Mouse (Mus musculus): ENCODE results near the gene Wnk2. TPM values are rescaled to one million over a fixed set of nuclear protein-coding genes. Genes with fewer than 3 reads are reported as not detected.
A peak's percentile ranks its signal among the peaks of the same experiment; 100 is the strongest.
"Not testable (repeated sequence)": the region's sequence is repeated elsewhere in the genome, so short reads cannot be mapped to it uniquely, and the experiment has no call there.

Gene Wnk2
- polyA plus RNA-seq, 1 experiment from 2014 or later, result 20.8 TPM

DNA sequence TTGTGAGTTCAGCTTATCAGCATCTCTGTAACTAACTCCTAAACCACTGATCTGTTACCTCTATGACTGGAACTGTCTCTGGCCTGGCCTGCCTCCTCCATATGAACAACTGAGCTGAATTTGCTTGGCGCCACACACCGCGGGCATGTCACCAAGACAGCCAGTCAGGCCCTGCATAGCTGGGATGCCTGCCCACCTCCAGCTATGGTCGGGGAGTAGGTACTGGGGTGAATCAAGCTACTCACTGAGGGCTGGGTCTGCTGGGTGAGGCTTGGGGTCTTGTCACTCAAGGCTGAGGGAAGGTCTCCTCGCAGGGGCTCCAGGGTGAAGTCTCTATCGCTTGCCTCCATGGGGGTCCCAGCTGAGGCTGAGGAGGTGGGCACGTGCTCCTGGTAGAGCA, 87.4 kb downstream of the Wnk2 start:
- Histone ChIP-seq H3K4me3 (ENCODE audit: low read depth, low read length) (no peak overlapping the region), H3K9me3 (replicated peaks; ENCODE audit: control insufficient read depth, low read length, poor library complexity, severe bottlenecking) (no peaks in the 10 kb centered on the region), H3K27me3 (ENCODE audit: control insufficient read depth, insufficient read depth, low read depth, low read length) (no peaks in the 10 kb centered on the region), H3K4me1 (ENCODE audit: control insufficient read depth, insufficient read depth, low read length) (no peaks in the 10 kb centered on the region), H3K4me2 (ENCODE audit: low read length) (no peak overlapping the region), H3K9ac (ENCODE audit: low read depth, low read length) (no peak overlapping the region), H3K36me3 (ENCODE audit: control insufficient read depth, insufficient read depth, low read length) (peaks cover 52% of the 10 kb centered on the region), H3K27ac (ENCODE audit: low read length) (no peak overlapping the region)
- no peak for ATAC-seq
- 90% methylated on average over 7 of the region's 7 CpGs for WGBS

DNA sequence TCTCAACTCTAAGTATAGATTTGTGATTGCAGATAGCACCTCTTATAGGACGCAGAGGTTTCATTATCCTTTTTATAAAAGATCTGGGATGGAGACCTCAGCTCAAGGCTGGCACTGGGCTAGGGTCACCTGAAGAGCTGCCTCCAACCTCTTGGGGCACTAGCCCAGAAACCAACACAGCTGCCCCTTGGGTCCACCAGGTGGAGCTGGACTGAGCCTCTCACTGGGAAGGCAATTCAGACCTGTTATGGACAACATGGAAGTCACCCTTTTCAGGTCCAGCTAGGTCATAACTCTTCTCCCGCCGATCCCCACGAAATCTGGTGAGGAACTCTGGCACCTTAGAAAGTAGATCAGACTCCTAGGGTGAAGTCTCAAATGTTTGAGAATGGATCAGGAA, 89.3 kb downstream of the Wnk2 start:
- H3K36me3 ChIP-seq (ENCODE audit: control insufficient read depth, insufficient read depth, low read length), result peaks cover 48% of the 10 kb centered on the region
- WGBS, result 88% methylated on average over 4 of the region's 4 CpGs
- H3K4me3 ChIP-seq (ENCODE audit: low read depth, low read length), result no peak overlapping the region
- H3K4me2 ChIP-seq (ENCODE audit: low read length), result no peak overlapping the region
- no peak overlapping the region for H3K9ac ChIP-seq (ENCODE audit: low read depth, low read length)
- H3K27me3 ChIP-seq (ENCODE audit: control insufficient read depth, insufficient read depth, low read depth, low read length), result no peaks in the 10 kb centered on the region
- no peak overlapping the region for H3K27ac ChIP-seq (ENCODE audit: low read length)
- no peaks in the 10 kb centered on the region for H3K9me3 ChIP-seq (replicated peaks; ENCODE audit: control insufficient read depth, low read length, poor library complexity, severe bottlenecking)
- no peak for ATAC-seq
- no peaks in the 10 kb centered on the region for H3K4me1 ChIP-seq (ENCODE audit: control insufficient read depth, insufficient read depth, low read length)

DNA sequence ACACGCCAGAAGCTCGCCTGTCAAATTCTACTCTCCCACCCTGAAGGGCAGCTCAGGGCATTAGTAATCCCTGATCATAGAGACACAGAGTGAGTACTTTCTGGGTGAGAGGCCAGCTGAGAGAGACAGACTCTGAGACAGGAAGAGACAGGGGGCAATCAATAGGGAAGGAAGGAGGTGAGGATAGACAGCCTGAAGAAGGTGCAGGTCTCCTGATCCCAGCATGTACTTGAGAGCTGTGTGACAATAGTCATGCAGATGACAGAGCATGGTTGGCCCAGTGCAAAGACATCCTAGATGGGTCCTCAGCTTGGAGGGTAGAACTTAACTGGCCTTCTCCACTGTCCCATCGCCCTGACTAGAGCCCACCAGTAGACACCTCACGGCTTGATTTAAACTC, 91.5 kb downstream of the Wnk2 start:
- no peaks in the 10 kb centered on the region for H3K4me1 ChIP-seq (ENCODE audit: control insufficient read depth, insufficient read depth, low read length)
- WGBS, result 91% methylated on average over 4 of the region's 4 CpGs
- H3K4me2 ChIP-seq (ENCODE audit: low read length), result no peak overlapping the region
- H3K27ac ChIP-seq (ENCODE audit: low read length), result no peak overlapping the region
- H3K4me3 ChIP-seq (ENCODE audit: low read depth, low read length), result no peak overlapping the region
- H3K36me3 ChIP-seq (ENCODE audit: control insufficient read depth, insufficient read depth, low read length), result peaks cover 47% of the 10 kb centered on the region
- no peaks in the 10 kb centered on the region for H3K9me3 ChIP-seq (replicated peaks; ENCODE audit: control insufficient read depth, low read length, poor library complexity, severe bottlenecking)
- no peak overlapping the region for H3K9ac ChIP-seq (ENCODE audit: low read depth, low read length)
- ATAC-seq, result no peak
- no peaks in the 10 kb centered on the region for H3K27me3 ChIP-seq (ENCODE audit: control insufficient read depth, insufficient read depth, low read depth, low read length)

DNA sequence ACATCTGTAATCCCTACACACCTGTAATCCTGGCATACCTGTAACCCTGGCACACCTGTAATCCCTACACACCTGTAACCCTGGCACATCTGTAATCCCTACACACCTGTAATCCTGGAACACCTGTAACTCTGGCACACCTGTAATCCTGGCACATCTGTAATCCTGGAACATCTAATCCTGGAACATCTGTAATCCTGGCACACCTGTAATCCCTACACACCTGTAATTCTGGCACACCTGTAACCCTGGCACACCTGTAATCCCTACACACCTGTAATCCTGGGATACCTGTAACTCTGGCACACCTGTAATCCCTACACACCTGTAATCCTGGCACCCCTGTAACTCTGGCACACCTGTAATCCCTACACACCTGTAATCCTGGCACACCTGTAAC, 93.1 kb downstream of the Wnk2 start:
- not testable (repeated sequence) for H3K9me3 ChIP-seq (replicated peaks; ENCODE audit: control insufficient read depth, low read length, poor library complexity, severe bottlenecking); H3K4me2 ChIP-seq (ENCODE audit: low read length); ATAC-seq; H3K4me1 ChIP-seq (ENCODE audit: control insufficient read depth, insufficient read depth, low read length); H3K27me3 ChIP-seq (ENCODE audit: control insufficient read depth, insufficient read depth, low read depth, low read length); H3K27ac ChIP-seq (ENCODE audit: low read length); H3K4me3 ChIP-seq (ENCODE audit: low read depth, low read length); H3K9ac ChIP-seq (ENCODE audit: low read depth, low read length)
- peaks cover 39% of the 10 kb centered on the region for H3K36me3 ChIP-seq (ENCODE audit: control insufficient read depth, insufficient read depth, low read length)

DNA sequence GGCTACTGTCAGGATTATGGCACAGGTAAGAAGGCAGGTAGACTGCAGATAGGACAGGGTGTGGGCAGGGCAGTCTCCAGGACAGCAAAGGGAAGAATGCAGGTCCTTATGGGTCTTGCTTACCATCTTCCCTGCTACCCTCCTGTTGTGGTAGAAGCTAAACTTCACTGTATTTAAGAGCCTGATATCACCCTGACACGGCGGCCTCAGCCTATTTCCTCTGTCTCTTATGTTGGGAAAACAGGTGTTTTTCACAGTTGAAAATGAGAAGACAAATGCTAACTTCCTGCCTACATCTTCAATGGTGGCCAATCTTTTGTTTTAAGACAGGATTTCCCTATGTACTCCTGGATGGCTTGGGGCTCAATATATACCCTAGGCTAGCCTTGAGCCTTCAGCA, 94.5 kb downstream of the Wnk2 start:
- WGBS, result 79% methylated on average over 2 of the region's 2 CpGs
- no peaks in the 10 kb centered on the region for H3K9me3 ChIP-seq (replicated peaks; ENCODE audit: control insufficient read depth, low read length, poor library complexity, severe bottlenecking)
- no peak overlapping the region for H3K9ac ChIP-seq (ENCODE audit: low read depth, low read length)
- ATAC-seq, result no peak; the same call in 1 of the 2 replicates
- H3K4me3 ChIP-seq (ENCODE audit: low read depth, low read length), result no peak overlapping the region
- H3K4me2 ChIP-seq (ENCODE audit: low read length), result no peak overlapping the region
- H3K4me1 ChIP-seq (ENCODE audit: control insufficient read depth, insufficient read depth, low read length), result no peaks in the 10 kb centered on the region
- H3K36me3 ChIP-seq (ENCODE audit: control insufficient read depth, insufficient read depth, low read length), result peaks cover 39% of the 10 kb centered on the region
- no peak overlapping the region for H3K27ac ChIP-seq (ENCODE audit: low read length)
- H3K27me3 ChIP-seq (ENCODE audit: control insufficient read depth, insufficient read depth, low read depth, low read length), result no peaks in the 10 kb centered on the region

DNA sequence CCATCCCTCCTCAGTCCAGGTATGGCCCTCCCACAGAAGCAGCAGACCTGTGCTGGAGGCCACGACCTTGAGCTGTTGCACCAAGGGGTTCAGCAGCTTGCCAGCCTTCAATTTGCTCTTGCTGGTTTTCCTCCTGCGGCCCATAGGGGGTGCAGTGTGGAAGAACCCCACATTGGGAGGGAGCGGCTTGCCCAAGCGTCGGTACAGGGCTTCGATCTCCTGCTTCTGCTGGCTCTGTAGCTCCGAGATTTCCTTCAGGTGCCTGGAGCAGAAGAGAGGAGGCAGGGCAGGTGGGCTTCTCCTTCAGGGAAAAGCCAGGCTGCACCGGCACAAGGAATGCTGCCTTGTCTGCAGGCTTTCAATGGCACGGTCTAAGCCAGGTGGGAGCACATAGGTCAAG, 95.3 kb downstream of the Wnk2 start:
- Histone ChIP-seq H3K27ac (ENCODE audit: low read length) (no peak overlapping the region), H3K4me1 (ENCODE audit: control insufficient read depth, insufficient read depth, low read length) (no peaks in the 10 kb centered on the region), H3K4me3 (ENCODE audit: low read depth, low read length) (no peak overlapping the region), H3K9ac (ENCODE audit: low read depth, low read length) (no peak overlapping the region), H3K27me3 (ENCODE audit: control insufficient read depth, insufficient read depth, low read depth, low read length) (no peaks in the 10 kb centered on the region), H3K4me2 (ENCODE audit: low read length) (no peak overlapping the region), H3K36me3 (ENCODE audit: control insufficient read depth, insufficient read depth, low read length) (peaks cover 34% of the 10 kb centered on the region), H3K9me3 (replicated peaks; ENCODE audit: control insufficient read depth, low read length, poor library complexity, severe bottlenecking) (no peaks in the 10 kb centered on the region)
- 49% methylated on average over 9 of the region's 9 CpGs for WGBS
- ATAC-seq, result no peak

DNA sequence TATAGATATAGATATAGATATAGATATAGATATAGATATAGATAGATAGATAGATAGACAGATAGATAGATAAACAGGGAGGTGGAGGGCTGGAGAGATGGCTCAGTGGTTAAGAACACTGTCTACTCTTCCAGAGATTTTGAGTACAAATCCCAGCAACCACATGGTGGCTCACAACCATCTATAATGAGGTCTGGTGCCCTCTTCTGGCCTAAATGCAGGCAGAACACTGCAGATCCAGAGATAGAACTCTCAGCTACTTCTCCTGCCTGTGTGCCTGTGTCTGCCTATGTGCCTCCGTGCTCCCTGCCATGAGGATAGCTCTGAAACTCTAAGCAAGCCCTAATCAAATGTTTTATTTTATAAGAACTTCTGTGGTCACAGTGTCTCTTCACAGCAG, 100.4 kb downstream of the Wnk2 start:
- 91% methylated on average over 1 of the region's 1 CpGs for WGBS
- Histone ChIP-seq H3K9ac (ENCODE audit: low read depth, low read length) (no peak overlapping the region), H3K9me3 (replicated peaks; ENCODE audit: control insufficient read depth, low read length, poor library complexity, severe bottlenecking) (no peaks in the 10 kb centered on the region), H3K4me1 (ENCODE audit: control insufficient read depth, insufficient read depth, low read length) (0 out of 2 replicates have a peak, but pooled peaks cover 2% of the 10 kb centered on the region), H3K27me3 (ENCODE audit: control insufficient read depth, insufficient read depth, low read depth, low read length) (no peaks in the 10 kb centered on the region), H3K4me2 (ENCODE audit: low read length) (no peak overlapping the region), H3K4me3 (ENCODE audit: low read depth, low read length) (no peak overlapping the region), H3K27ac (ENCODE audit: low read length) (no peak overlapping the region), H3K36me3 (ENCODE audit: control insufficient read depth, insufficient read depth, low read length) (peaks cover 18% of the 10 kb centered on the region)
- ATAC-seq, result no peak

DNA sequence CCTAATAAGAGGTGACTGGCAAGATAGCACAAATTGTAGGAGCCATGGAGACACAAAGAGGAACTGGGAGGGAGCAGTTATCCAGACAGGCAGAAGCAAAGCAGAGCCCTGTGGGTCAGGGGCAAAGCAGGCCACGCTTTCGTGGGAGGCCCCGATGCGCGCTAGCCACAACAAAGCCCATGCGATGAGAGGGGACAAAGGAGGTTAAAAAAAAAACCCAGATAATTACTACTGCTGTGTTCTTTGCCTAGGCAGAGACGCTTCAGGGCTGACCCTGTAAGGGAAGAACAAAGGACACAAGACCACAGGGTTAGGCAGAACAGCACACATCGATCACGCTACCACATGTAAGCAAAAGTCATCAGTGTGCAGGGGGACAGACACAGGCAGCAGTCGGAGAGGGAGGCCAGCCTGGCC, 103.7 kb downstream of the Wnk2 start:
- no peak overlapping the region for H3K4me2 ChIP-seq (ENCODE audit: low read length)
- no peak; the same call in 1 of the 2 replicates for ATAC-seq
- H3K27ac ChIP-seq (ENCODE audit: low read length), result peak overlapping the region; percentile 19
- no peaks in the 10 kb centered on the region for H3K27me3 ChIP-seq (ENCODE audit: control insufficient read depth, insufficient read depth, low read depth, low read length)
- no peaks in the 10 kb centered on the region for H3K9me3 ChIP-seq (replicated peaks; ENCODE audit: control insufficient read depth, low read length, poor library complexity, severe bottlenecking)
- 11% methylated on average over 10 of the region's 10 CpGs for WGBS
- 0 out of 2 replicates have a peak, but pooled peaks cover 2% of the 10 kb centered on the region for H3K4me1 ChIP-seq (ENCODE audit: control insufficient read depth, insufficient read depth, low read length)
- 0 out of 2 replicates have a peak, but pooled peaks cover 4% of the 10 kb centered on the region for H3K36me3 ChIP-seq (ENCODE audit: control insufficient read depth, insufficient read depth, low read length)
- H3K4me3 ChIP-seq (ENCODE audit: low read depth, low read length), result no peak overlapping the region
- 0 out of 2 replicates have a peak overlapping the region, but pooled peaks have one; percentile 0 for H3K9ac ChIP-seq (ENCODE audit: low read depth, low read length)

DNA sequence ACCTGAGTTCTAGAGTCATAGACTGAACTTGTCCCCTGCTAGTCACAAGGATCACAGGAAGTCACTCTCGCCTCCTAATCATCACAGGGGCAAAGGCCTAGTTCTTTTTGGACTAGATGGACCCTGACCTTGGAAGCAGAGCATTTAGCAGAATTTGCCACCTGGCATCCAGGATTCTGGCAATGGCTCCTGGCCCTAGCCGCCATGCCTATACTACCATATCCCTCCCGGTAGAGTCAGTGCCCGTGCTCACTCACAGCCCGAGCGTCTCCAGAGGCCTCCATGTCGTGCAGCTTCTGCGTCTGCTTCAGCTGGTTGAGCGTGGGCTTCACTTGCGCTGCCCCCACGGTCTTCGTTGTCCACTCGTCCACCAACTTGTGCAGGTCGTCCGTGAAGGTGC, 105.4 kb downstream of the Wnk2 start:
- H3K9me3 ChIP-seq (replicated peaks; ENCODE audit: control insufficient read depth, low read length, poor library complexity, severe bottlenecking), result no peaks in the 10 kb centered on the region
- H3K4me2 ChIP-seq (ENCODE audit: low read length), result no peak overlapping the region
- no peak overlapping the region for H3K9ac ChIP-seq (ENCODE audit: low read depth, low read length)
- no peaks in the 10 kb centered on the region for H3K27me3 ChIP-seq (ENCODE audit: control insufficient read depth, insufficient read depth, low read depth, low read length)
- H3K27ac ChIP-seq (ENCODE audit: low read length), result no peak overlapping the region
- 0 out of 2 replicates have a peak, but pooled peaks cover 2% of the 10 kb centered on the region for H3K4me1 ChIP-seq (ENCODE audit: control insufficient read depth, insufficient read depth, low read length)
- ATAC-seq, result no peak
- 94% methylated on average over 15 of the region's 15 CpGs for WGBS
- H3K36me3 ChIP-seq (ENCODE audit: control insufficient read depth, insufficient read depth, low read length), result peaks cover 7% of the 10 kb centered on the region
- no peak overlapping the region for H3K4me3 ChIP-seq (ENCODE audit: low read depth, low read length)

Measured in midbrain, embryonic 16.5 days (tissue).